Comparison of ENCODE assay signal across 8 mouse cellular contexts in the genomic region with DNA sequence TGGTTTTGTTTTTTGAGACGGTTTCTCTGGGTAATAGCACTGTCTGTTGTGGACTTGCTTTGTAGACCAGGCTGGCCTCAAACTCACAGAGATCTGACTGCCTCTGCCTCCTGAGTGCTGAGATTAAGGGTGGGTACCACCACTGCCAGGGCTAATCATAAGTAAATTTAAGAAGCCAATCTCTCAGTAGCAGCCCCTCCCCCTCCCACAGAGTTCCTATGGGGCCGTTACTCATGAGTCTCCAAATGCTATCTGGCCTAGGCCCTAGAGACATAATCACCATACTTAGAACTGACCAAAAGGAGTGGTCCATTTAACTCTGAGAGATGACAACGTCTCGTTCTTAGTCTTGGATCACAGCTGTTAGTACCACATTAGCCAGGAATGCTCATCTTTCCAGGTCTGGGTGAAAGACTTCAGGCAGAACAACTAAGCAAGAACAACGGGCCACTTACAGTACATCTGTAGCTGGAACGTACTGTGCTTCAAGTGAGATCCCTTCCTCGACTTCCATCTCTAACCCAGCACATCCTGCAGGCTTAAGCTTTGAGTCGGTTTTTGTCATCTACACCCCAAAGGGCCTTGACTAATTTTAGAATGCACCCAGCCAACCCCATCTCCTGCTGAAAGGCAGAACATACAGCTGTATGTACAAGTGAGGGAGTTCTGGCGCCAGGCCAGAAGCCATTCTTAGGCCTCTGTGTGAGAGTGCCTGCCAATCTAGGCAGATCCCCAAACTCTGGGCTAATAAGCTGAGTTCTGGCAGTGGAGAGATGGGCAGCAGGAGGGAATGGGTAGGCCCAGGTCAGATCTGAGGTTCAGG.
DNase-seq lines count a peak whose midpoint lies in the region; ATAC-seq and TF ChIP-seq lines count a peak whose summit lies in the region.

No protein-coding gene starts in this region.

- H3K4me3 ChIP-seq in layer of hippocampus, adult 2 months = no peak overlapping the region
- H3K4me3 ChIP-seq in MEL (ENCODE audit: control insufficient read depth in 1 of 2, insufficient read depth in 1 of 2, low read depth in 2 of 2, low read length in 2 of 2) = no peak overlapping the region
- no peak overlapping the region for H3K4me3 ChIP-seq in embryonic facial prominence, embryonic 13.5 days

- H3K27ac ChIP-seq in layer of hippocampus, adult 2 months = no peak overlapping the region
- H3K27ac ChIP-seq in MEL (ENCODE audit: control insufficient read depth, low read depth, low read length) = no peak overlapping the region
- no peak overlapping the region; the same call in 1 of the 2 replicates for H3K27ac ChIP-seq in embryonic facial prominence, embryonic 13.5 days

- TF ChIP-seq EP300 in MEL (IDR thresholded peaks at IDR 0.05; ENCODE audit: low read depth in 1 of 2, low read length in 2 of 2) = no peak

- WGBS in embryonic facial prominence, embryonic 13.5 days = 64% methylated on average over 9 of the region's 9 CpGs

- peaks cover 3 to 11% of the 10 kb centered on the region in 2 experiments for H3K4me1 ChIP-seq in MEL (ENCODE audit: control insufficient read depth in 1 of 2, insufficient read depth in 2 of 2, low read length in 2 of 2)
- peaks cover 38% of the 10 kb centered on the region for H3K4me1 ChIP-seq in embryonic facial prominence, embryonic 13.5 days

- TF ChIP-seq POLR2A in MEL (IDR thresholded peaks at IDR 0.05; ENCODE audit: control insufficient read depth in 1 of 2, insufficient read depth in 1 of 2, low read depth in 1 of 2, low read length in 2 of 2, poor library complexity in 1 of 2) = no peak

- no peak overlapping the region for H3K9ac ChIP-seq in MEL (ENCODE audit: control insufficient read depth, low read depth, low read length, poor library complexity, severe bottlenecking)
- H3K9ac ChIP-seq in embryonic facial prominence, embryonic 13.5 days = 0 out of 2 replicates have a peak overlapping the region, but pooled peaks have one; percentile 11

- H3K9me3 ChIP-seq in MEL (replicated peaks; ENCODE audit: insufficient read depth, low read length) = no peaks in the 10 kb centered on the region
- no peaks in the 10 kb centered on the region for H3K9me3 ChIP-seq in embryonic facial prominence, embryonic 13.5 days

- DNase-seq in layer of hippocampus, adult 11-12 months (ENCODE audit: low spot score) = peak; percentile 48
- no peak for DNase-seq in layer of hippocampus, adult 2 months (ENCODE audit: low spot score in 2 of 2)
- DNase-seq in MEL (ENCODE audit: low read depth, low spot score) = peak; percentile 46
- DNase-seq in heart, postnatal 4 days = peak; percentile 77
- peak; percentile 67 to 75 for DNase-seq in lung, postnatal 4 days
- DNase-seq in thymus, postnatal 10 days (ENCODE audit: low spot score in 2 of 2) = peak; percentile 42 to 43
- no peak for DNase-seq in cerebellum, adult 18-20 months

- no peaks in the 10 kb centered on the region for H3K27me3 ChIP-seq in MEL (ENCODE audit: control insufficient read depth in 1 of 2, insufficient read depth in 2 of 2, low read length in 2 of 2)
- H3K27me3 ChIP-seq in embryonic facial prominence, embryonic 13.5 days = no peaks in the 10 kb centered on the region

- TF ChIP-seq CTCF in layer of hippocampus, adult 2 months (conservative IDR thresholded peaks at IDR 0.05) = no peak
- no peak for TF ChIP-seq CTCF in MEL (IDR thresholded peaks at IDR 0.05 in 2 of 3, conservative IDR thresholded peaks at IDR 0.05 in 1 of 3; ENCODE audit: control insufficient read depth in 1 of 3, insufficient read depth in 1 of 3, low read depth in 2 of 3, low read length in 3 of 3, poor library complexity in 1 of 3, severe bottlenecking in 1 of 3)

- H3K79me2 ChIP-seq in MEL (ENCODE audit: control insufficient read depth, insufficient read depth, low read length, poor library complexity) = no peaks in the 10 kb centered on the region

- TF ChIP-seq RAD21 in MEL (IDR thresholded peaks at IDR 0.05; ENCODE audit: low read depth, low read length) = no peak

- no peak overlapping the region for H3K4me2 ChIP-seq in embryonic facial prominence, embryonic 13.5 days

- peaks cover 11 to 18% of the 10 kb centered on the region in 2 experiments for H3K36me3 ChIP-seq in MEL (ENCODE audit: control insufficient read depth in 1 of 2, insufficient read depth in 2 of 2, low read length in 2 of 2)
- no peaks in the 10 kb centered on the region for H3K36me3 ChIP-seq in embryonic facial prominence, embryonic 13.5 days

- no peak for ATAC-seq in embryonic facial prominence, embryonic 13.5 days (ENCODE audit: insufficient number of reproducible peaks, insufficient read depth, low FRiP score, low TSS enrichment, low read depth)

TF ChIP-seq in MEL, 35 proteins besides CTCF, POLR2A, EP300 and RAD21:
- TF ChIP-seq ETS1 (IDR thresholded peaks at IDR 0.05; ENCODE audit: low read depth, low read length) = no peak
- no peak for TF ChIP-seq KAT2A (conservative IDR thresholded peaks at IDR 0.05; ENCODE audit: low read depth, low read length)
- TF ChIP-seq SMC3 (IDR thresholded peaks at IDR 0.05; ENCODE audit: low read depth, low read length) = no peak
- TF ChIP-seq MYB (IDR thresholded peaks at IDR 0.05; ENCODE audit: low read depth, low read length) = no peak
- no peak for TF ChIP-seq NRF1 (IDR thresholded peaks at IDR 0.05; ENCODE audit: insufficient read depth, low read depth, low read length, poor library complexity, severe bottlenecking)
- TF ChIP-seq USF2 (IDR thresholded peaks at IDR 0.05; ENCODE audit: borderline replicate concordance in 1 of 2, insufficient read depth in 1 of 2, low read depth in 1 of 2, low read length in 2 of 2) = no peak
- TF ChIP-seq TCF12 (IDR thresholded peaks at IDR 0.05; ENCODE audit: low read depth, low read length) = no peak
- no peak for TF ChIP-seq ELF1 (IDR thresholded peaks at IDR 0.05; ENCODE audit: low read depth, low read length)
- TF ChIP-seq CHD2 (IDR thresholded peaks at IDR 0.05; ENCODE audit: low read length) = no peak
- no peak for TF ChIP-seq E2F4 (IDR thresholded peaks at IDR 0.05; ENCODE audit: borderline replicate concordance, low read depth, low read length)
- no peak for TF ChIP-seq MYC (IDR thresholded peaks at IDR 0.05; ENCODE audit: low read depth, low read length)
- TF ChIP-seq JUND (IDR thresholded peaks at IDR 0.05; ENCODE audit: low read depth, low read length) = no peak
- no peak for TF ChIP-seq NELFE (IDR thresholded peaks at IDR 0.05; ENCODE audit: low read depth, low read length)
- no peak for TF ChIP-seq USF1 (IDR thresholded peaks at IDR 0.05; ENCODE audit: low read depth, low read length)
- no peak for TF ChIP-seq ZKSCAN1 (IDR thresholded peaks at IDR 0.05; ENCODE audit: low read depth, low read length)

Comparison
In these comparisons a context has a peak if more than half of its experiments do, and no peak if none do; other contexts are left out.
1. DNase-seq: peak in layer of hippocampus, adult 11-12 months (single experiment), MEL (single experiment), heart, postnatal 4 days (single experiment), lung, postnatal 4 days (2 of 2) and thymus, postnatal 10 days (2 of 2); none in layer of hippocampus, adult 2 months (0 of 2) and cerebellum, adult 18-20 months (0 of 2).